Mouse (Mus musculus): Measurements from ENCODE around the gene Dhrs3.
A peak's percentile ranks its signal among the peaks of the same experiment; 100 is the strongest.

DNA sequence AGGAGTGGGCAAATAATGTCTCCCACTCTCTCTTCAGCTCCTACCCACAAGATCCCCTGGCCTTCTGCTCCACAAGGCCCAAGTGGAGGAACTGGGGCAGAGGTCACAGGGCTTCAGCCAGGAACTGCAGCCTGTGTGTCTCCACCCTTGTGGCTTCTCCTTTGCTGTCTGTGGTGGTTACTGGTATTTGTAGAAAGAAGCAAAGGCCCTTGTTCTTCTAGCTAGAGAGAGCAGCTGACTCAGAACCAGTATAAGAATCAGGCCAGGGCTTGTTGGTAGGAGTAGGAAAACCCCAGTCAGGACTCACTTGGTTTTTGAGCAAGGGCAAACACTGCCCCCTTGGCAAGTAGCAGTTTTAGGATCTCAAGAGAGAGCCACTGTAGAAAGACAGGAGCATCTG, 16.2 kb downstream of the Dhrs3 start:
- TF ChIP-seq CTCF (conservative IDR thresholded peaks at IDR 0.05 in 1 of 2, IDR thresholded peaks at IDR 0.05 in 1 of 2; ENCODE audit: low read depth in 2 of 2, low read length in 2 of 2) (peak in 1 of 2 experiments; percentile 53; a peak in 2 of 4 replicates), USF1 (IDR thresholded peaks at IDR 0.05; ENCODE audit: low read depth, low read length) (no peak), TBP (conservative IDR thresholded peaks at IDR 0.05; ENCODE audit: low read depth, low read length) (no peak), BHLHE40 (IDR thresholded peaks at IDR 0.05; ENCODE audit: low read depth, low read length) (peak; percentile 68), HCFC1 (IDR thresholded peaks at IDR 0.05; ENCODE audit: low read depth, low read length) (no peak), POLR2A (IDR thresholded peaks at IDR 0.05; ENCODE audit: low read depth, low read length) (peak; percentile 28; the same call in 1 of the 2 replicates), ZC3H11A (IDR thresholded peaks at IDR 0.05; ENCODE audit: low read depth, low read length) (no peak), E2F4 (IDR thresholded peaks at IDR 0.05; ENCODE audit: insufficient replicate concordance, low read depth, low read length) (no peak)
